Mouse (Mus musculus) embryonic facial prominence, embryonic 12.5 days (tissue): Measurements from ENCODE around the gene Slc39a12. TPM values are rescaled to one million over a fixed set of nuclear protein-coding genes. Genes with fewer than 3 reads are reported as not detected.

Experiments
- ATAC-seq: fragments of 200-750 bp; cut with Nextera tagmentation; 2 replicates; pipeline ENCODE4 v1.8.0; 2017; ENCODE audit not compliant: insufficient number of reproducible peaks, insufficient read depth, low FRiP score, low TSS enrichment
- H3K27ac ChIP-seq: fragments of 300-500 bp; sonication (generic); 2 replicates; pipeline ENCODE4 v1.5.1; 2016; ENCODE audit warnings: mild to moderate bottlenecking
- H3K27me3 ChIP-seq: fragments of 300-500 bp; sonication (generic); 2 replicates; pipeline ENCODE4 v1.6.1; 2016; ENCODE audit warnings: mild to moderate bottlenecking, moderate library complexity
- H3K36me3 ChIP-seq: fragments of 300-500 bp; sonication (generic); 2 replicates; pipeline ENCODE4 v1.6.1; 2016; ENCODE audit warnings: mild to moderate bottlenecking
- H3K4me1 ChIP-seq: fragments of 300-500 bp; sonication (generic); 2 replicates; pipeline ENCODE4 v1.6.1; 2016
- H3K4me2 ChIP-seq: fragments of 300-500 bp; sonication (generic); replicated peaks from 2 replicates; pipeline ENCODE4 v1.6.1; 2016; ENCODE audit warnings: mild to moderate bottlenecking, moderate library complexity
- H3K4me3 ChIP-seq: fragments of 300-500 bp; sonication (generic); 2 replicates; pipeline ENCODE4 v1.5.1; 2016; ENCODE audit warnings: mild to moderate bottlenecking
- H3K9ac ChIP-seq: fragments of 300-500 bp; sonication (generic); 2 replicates; pipeline ENCODE4 v1.6.1; 2016; ENCODE audit warnings: mild to moderate bottlenecking, moderate library complexity
- H3K9me3 ChIP-seq: fragments of 300-500 bp; sonication (generic); 2 replicates; pipeline ENCODE4 v1.6.1; 2016; ENCODE audit warnings: mild to moderate bottlenecking, moderate library complexity
- whole genome bisulfite sequencing: fragments of 180-500 bp; shearing (Covaris S2); methylation state at CpG from one replicate; pipeline ENCODE4 v1.1.7; 2016; 5-methylcytosine and 5-hydroxymethylcytosine counted together
- polyA plus RNA-seq: library from polyadenylated mRNA; unstranded; fragments of >200 nt; fragmentation: Nextera tagmentation; extraction: Ambion mirVana; gene quantifications from 2 replicates; pipeline ENCODE4 v1.2.1, GENCODE M21; 2016

The Slc39a12 gene
- polyA plus RNA-seq, 1 experiment from 2014 or later = 0.20 TPM

DNA sequence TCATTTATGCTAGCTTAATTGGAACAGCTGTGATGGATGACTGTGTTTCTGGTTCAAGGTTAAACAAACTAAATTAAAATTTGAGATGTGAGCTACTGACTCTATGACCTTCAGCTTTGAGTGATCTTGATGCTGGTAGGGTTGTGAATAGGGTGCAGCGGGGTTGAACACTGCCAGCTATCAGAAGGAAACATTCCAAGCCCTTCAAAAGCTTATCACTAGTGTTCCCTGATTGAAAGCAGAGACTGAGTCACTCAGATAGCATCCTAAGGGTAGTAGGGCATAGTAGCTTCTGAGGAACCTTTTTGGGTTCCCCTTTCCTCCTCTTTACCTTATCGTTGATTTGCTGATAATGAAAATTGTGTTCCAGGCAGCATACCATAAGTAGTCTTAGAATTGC lies 108.0 kb downstream of the Slc39a12 start:
- no peak for ATAC-seq
- Histone ChIP-seq H3K9ac (no peak overlapping the region), H3K36me3 (no peaks in the 10 kb centered on the region), H3K4me1 (no peaks in the 10 kb centered on the region), H3K4me2 (no peak overlapping the region), H3K9me3 (no peaks in the 10 kb centered on the region), H3K27me3 (no peaks in the 10 kb centered on the region), H3K4me3 (no peak overlapping the region), H3K27ac (no peak overlapping the region)
- WGBS = 66% methylated on average over 2 of the region's 2 CpGs

DNA sequence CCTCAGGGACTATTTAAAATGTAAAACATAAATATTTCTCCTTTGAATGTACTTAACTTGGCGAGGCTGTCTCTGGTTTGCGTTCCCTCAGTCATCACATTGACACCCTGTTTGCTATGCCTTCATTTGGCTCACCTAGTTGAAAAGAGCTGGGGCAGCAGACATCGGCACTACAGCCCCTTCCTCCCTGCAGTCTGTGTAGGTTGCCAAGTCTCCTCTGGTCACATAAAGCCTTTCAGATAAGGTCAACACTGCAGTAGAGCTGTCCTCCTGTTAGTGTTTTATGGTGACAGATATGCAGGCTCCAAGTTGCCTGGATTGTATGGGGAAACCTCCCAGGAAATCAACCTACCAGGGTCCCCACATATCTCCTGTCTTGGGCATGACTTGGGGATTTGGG lies 114.4 kb downstream of the Slc39a12 start:
- H3K9me3 ChIP-seq = no peaks in the 10 kb centered on the region
- H3K36me3 ChIP-seq = no peaks in the 10 kb centered on the region
- H3K27ac ChIP-seq = no peak overlapping the region
- ATAC-seq = no peak
- H3K9ac ChIP-seq = no peak overlapping the region
- WGBS = 43% methylated on average over 3 of the region's 3 CpGs
- H3K4me3 ChIP-seq = no peak overlapping the region
- no peaks in the 10 kb centered on the region for H3K27me3 ChIP-seq
- no peaks in the 10 kb centered on the region for H3K4me1 ChIP-seq
- no peak overlapping the region for H3K4me2 ChIP-seq

DNA sequence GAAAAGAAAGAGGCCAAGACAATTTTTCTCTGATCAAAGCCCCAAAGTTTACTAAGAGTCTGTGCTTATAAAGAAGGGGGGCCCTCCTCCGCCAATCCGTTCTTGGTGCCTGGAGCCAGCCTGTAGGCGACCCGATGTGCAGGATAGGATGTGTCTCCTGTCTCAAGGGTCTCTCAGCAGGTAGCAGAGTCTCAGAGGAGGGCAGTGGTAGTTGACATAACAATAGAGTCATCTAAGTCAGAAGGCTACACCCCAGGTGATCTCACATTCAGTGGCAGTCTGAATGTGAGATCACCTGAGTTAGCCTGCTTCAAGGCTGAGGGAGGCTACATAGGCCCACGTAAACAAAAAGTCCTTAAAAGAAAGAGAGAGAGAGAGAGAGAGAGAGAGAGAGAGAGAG lies 130.1 kb downstream of the Slc39a12 start:
- no peak overlapping the region for H3K27ac ChIP-seq
- no peaks in the 10 kb centered on the region for H3K36me3 ChIP-seq
- no peaks in the 10 kb centered on the region; the same call in 1 of the 2 replicates for H3K9me3 ChIP-seq
- no peak overlapping the region for H3K9ac ChIP-seq
- H3K4me2 ChIP-seq = no peak overlapping the region
- WGBS = 42% methylated on average over 5 of the region's 5 CpGs
- no peak overlapping the region for H3K4me3 ChIP-seq
- no peak for ATAC-seq
- no peaks in the 10 kb centered on the region for H3K4me1 ChIP-seq
- no peaks in the 10 kb centered on the region for H3K27me3 ChIP-seq

DNA sequence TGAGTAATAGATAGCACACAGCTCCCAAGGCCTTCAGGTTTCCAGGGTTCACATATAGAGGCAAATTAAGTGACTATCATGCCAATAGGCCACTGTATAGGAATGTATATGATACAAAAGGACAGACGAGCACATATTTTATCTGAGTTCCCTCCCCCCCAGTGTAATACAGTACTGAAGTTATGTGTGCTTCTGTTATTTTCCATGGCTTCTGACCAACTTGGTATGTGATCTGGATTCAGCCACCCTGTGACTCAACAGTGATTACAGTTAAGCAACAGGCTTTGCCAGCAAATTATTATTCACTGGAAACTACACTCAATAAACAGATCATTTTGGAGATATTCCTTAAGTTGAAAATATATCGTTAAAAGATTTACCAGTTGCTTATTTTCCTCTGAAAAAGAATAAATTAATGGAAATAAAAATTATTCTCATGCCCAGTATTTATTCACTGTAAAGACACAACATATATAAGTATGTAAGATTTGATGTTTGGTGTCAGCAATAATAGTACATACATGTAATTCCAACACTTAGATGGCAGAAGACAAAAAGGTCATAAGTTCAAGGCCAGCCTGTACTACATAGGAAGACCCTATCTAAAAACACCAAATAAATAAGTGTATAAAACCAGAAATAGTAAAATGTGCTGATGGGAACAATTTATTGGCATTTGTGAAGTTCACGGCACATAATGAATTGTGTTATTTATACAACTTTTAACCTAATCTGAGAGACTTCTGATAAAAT lies 146.4 kb downstream of the Slc39a12 start:
- WGBS = 84% methylated on average over 3 of the region's 3 CpGs
- Histone ChIP-seq H3K36me3 (no peaks in the 10 kb centered on the region), H3K27me3 (no peaks in the 10 kb centered on the region), H3K9me3 (no peaks in the 10 kb centered on the region), H3K4me2 (no peak overlapping the region), H3K9ac (no peak overlapping the region), H3K27ac (no peak overlapping the region), H3K4me3 (no peak overlapping the region), H3K4me1 (no peaks in the 10 kb centered on the region)
- ATAC-seq = no peak

DNA sequence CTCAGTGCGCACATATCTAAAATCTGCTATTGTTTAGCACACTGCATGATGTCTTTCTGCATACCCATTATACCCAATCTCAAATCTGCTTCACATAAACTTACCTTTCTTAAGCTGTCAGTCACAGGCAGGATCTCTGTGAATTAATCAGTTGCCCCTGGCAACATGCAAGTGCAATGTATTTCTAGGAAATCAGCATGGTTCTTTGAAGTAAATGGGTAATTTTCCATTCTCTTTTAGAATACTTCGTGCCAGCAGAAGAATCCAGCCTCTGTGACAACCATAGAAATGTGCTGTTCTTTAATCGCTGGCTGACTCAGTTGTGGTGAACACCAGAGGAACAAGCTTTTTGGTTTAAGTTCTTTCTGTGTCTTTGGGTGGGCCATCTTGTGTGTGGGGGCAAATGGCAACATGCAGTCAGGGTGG lies 147.1 kb downstream of the Slc39a12 start:
- Histone ChIP-seq H3K9ac (no peak overlapping the region), H3K27ac (no peak overlapping the region), H3K27me3 (no peaks in the 10 kb centered on the region), H3K4me1 (no peaks in the 10 kb centered on the region), H3K4me3 (no peak overlapping the region), H3K36me3 (no peaks in the 10 kb centered on the region), H3K9me3 (no peaks in the 10 kb centered on the region), H3K4me2 (no peak overlapping the region)
- ATAC-seq = no peak
- 75% methylated on average over 3 of the region's 3 CpGs for WGBS

DNA sequence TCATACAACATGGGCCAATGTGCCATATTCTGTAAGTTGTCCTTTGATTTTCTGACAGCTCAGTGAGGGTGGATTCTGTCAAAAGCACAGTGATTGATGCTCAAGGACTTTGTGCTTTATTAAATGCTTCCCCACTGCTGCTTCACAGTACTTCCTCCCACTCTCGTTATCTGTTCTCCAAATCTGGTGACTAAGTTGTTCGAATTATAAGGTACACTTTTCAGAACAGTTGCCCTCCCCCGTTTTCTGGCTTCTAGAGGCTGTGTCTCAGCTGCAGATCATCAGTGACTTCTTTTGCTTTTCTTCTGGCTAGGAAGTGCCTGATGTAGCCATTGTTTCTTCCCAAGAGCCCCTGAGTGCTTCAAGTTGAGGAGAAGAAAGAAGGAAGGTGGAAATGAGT lies 149.7 kb downstream of the Slc39a12 start:
- Histone ChIP-seq H3K27me3 (no peaks in the 10 kb centered on the region), H3K27ac (no peak overlapping the region), H3K4me1 (no peaks in the 10 kb centered on the region), H3K4me2 (no peak overlapping the region), H3K9me3 (no peaks in the 10 kb centered on the region), H3K36me3 (no peaks in the 10 kb centered on the region), H3K4me3 (no peak overlapping the region), H3K9ac (no peak overlapping the region)
- ATAC-seq = no peak
- WGBS = 68% methylated on average over 3 of the region's 3 CpGs

DNA sequence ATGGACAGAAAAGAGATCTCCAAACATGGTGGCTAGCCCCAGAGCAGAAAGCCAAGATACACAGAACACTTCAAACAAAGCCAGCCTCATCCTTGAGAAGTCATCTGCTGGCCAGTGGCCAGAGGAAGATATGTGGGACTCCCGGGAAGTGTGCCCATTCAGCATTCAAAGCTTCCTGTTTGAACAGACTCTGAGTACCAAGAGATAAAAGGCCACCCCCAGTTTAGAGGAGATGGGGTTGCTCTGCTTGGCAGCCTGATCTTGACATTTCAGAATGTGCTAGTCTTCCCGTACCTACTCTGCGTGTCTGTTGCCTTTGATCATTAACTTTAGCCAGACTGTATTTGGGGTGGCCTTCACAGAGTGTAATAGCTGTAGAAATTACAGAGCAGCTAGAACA lies 155.2 kb downstream of the Slc39a12 start:
- Histone ChIP-seq H3K27me3 (no peaks in the 10 kb centered on the region), H3K4me3 (no peak overlapping the region), H3K4me2 (no peak overlapping the region), H3K4me1 (no peaks in the 10 kb centered on the region), H3K36me3 (no peaks in the 10 kb centered on the region), H3K9me3 (no peaks in the 10 kb centered on the region), H3K27ac (no peak overlapping the region), H3K9ac (no peak overlapping the region)
- no peak for ATAC-seq
- WGBS = 72% methylated on average over 3 of the region's 3 CpGs

DNA sequence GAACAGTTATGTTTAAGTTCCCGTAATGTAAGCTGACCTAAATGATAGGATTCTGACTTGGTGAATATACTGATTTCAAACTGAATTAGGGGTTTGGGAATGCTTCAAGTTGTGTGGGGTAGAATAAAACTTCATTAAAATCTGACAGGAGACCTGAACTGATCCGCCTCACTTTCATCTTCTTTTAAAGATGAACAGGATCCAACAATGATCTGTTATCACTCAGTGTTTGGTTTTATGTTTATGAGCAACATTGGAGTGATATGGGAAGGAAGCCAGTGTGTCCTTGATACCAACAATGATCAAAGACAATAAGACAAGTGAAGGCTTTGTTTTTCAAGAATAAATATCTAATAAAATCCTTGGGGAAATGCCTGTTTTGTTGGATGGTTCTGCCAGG lies 155.7 kb downstream of the Slc39a12 start:
- Histone ChIP-seq H3K27me3 (no peaks in the 10 kb centered on the region), H3K9ac (no peak overlapping the region), H3K36me3 (no peaks in the 10 kb centered on the region), H3K27ac (no peak overlapping the region), H3K4me1 (no peaks in the 10 kb centered on the region), H3K4me2 (no peak overlapping the region), H3K9me3 (no peaks in the 10 kb centered on the region), H3K4me3 (no peak overlapping the region)
- 86% methylated on average over 2 of the region's 2 CpGs for WGBS
- ATAC-seq = no peak

Other genes starting within 250 kb of the Slc39a12 start
- 0.05 TPM in 1 of 2 replicates, not detected in the other for gene Tmem236, start 213.8 kb upstream of the Slc39a12 start, polyA plus RNA-seq
- gene Mrc1, start 158.9 kb upstream of the Slc39a12 start, polyA plus RNA-seq = 3.8 and 3.9 TPM in 2 replicates
- 2.3 and 3.4 TPM in 2 replicates for gene Cacnb2, start 214.8 kb downstream of the Slc39a12 start, polyA plus RNA-seq